Comparison of ENCODE assay signal across 9 mouse cellular contexts in genomic region chr4:147868450-147869031, GRCm38 (mm10). TPM values are rescaled to one million over a fixed set of nuclear protein-coding genes. Genes with fewer than 3 reads are reported as not detected.
A peak's percentile ranks its signal among the peaks of the same experiment; 100 is the strongest.
DNase-seq lines count a peak whose midpoint lies in the region; ATAC-seq and TF ChIP-seq lines count a peak whose summit lies in the region.
"Had no signal": no experiment of that assay in that cellular context is flagged by ENCODE, and none has a peak within 500 bp of the region (broad histone marks: within the 10 kb centered on the region; RNA-seq: fewer than 3 reads in every experiment).

TSS of gene Miip (minus strand) at chr4:147868816.
TSS of gene Fv1 (plus strand) at chr4:147868979.

- peak within 1 kb of the TSS; percentile 63 for H3K27ac ChIP-seq in bone marrow, adult 2 months (ENCODE audit: control insufficient read depth, insufficient read depth, low read depth, low read length, poor library complexity)
- peak within 1 kb of the TSS; percentile 85 for H3K27ac ChIP-seq in embryonic facial prominence, embryonic 15.5 days (replicated peaks)
- H3K27ac ChIP-seq in limb, embryonic 14.5 days (replicated peaks; ENCODE audit: low read depth, low read length) = peak within 1 kb of the TSS; percentile 75
- H3K27ac ChIP-seq in midbrain, postnatal 0 days (ENCODE audit: low read depth, low read length) = peak within 1 kb of the TSS; percentile 80

- H3K27me3 ChIP-seq in embryonic facial prominence, embryonic 15.5 days = no peaks in the 10 kb centered on the region
- no peaks in the 10 kb centered on the region for H3K27me3 ChIP-seq in limb, embryonic 14.5 days (ENCODE audit: control insufficient read depth, insufficient read depth, low read length)
- no peaks in the 10 kb centered on the region for H3K27me3 ChIP-seq in midbrain, postnatal 0 days (ENCODE audit: insufficient read depth, low read length)

- ATAC-seq in embryonic facial prominence, embryonic 15.5 days (ENCODE audit: insufficient number of reproducible peaks, low FRiP score, low TSS enrichment, low read depth) = peak; percentile 97
- peak; percentile 99 for ATAC-seq in limb, embryonic 14.5 days (ENCODE audit: low FRiP score, low read depth)
- peak; percentile 97 for ATAC-seq in midbrain, postnatal 0 days (ENCODE audit: low FRiP score)

- H3K36me3 ChIP-seq in embryonic facial prominence, embryonic 15.5 days = peaks cover 43% of the 10 kb centered on the region
- peaks cover 34% of the 10 kb centered on the region for H3K36me3 ChIP-seq in limb, embryonic 14.5 days (ENCODE audit: control insufficient read depth, insufficient read depth, low read length)
- H3K36me3 ChIP-seq in midbrain, postnatal 0 days (ENCODE audit: insufficient read depth, low read length) = peaks cover 17% of the 10 kb centered on the region; the same call in 1 of the 2 replicates

- peak within 1 kb of the TSS; percentile 77 for H3K4me2 ChIP-seq in embryonic facial prominence, embryonic 15.5 days (replicated peaks)
- peak within 1 kb of the TSS; percentile 86 for H3K4me2 ChIP-seq in limb, embryonic 14.5 days (replicated peaks; ENCODE audit: low read depth, low read length, severe bottlenecking)
- peak within 1 kb of the TSS; percentile 76 for H3K4me2 ChIP-seq in midbrain, postnatal 0 days (ENCODE audit: low read depth, low read length, poor library complexity, severe bottlenecking)

- H3K9ac ChIP-seq in embryonic facial prominence, embryonic 15.5 days = peak within 1 kb of the TSS; percentile 63
- peak within 1 kb of the TSS; percentile 72 for H3K9ac ChIP-seq in limb, embryonic 14.5 days (ENCODE audit: low read depth, low read length, severe bottlenecking)
- peak within 1 kb of the TSS; percentile 54 for H3K9ac ChIP-seq in midbrain, postnatal 0 days (replicated peaks; ENCODE audit: low read length, poor library complexity, severe bottlenecking)

- peaks cover 3% of the 10 kb centered on the region; the same call in 1 of the 2 replicates for H3K4me1 ChIP-seq in bone marrow, adult 2 months (ENCODE audit: control insufficient read depth, insufficient read depth, low read length)
- peaks cover 23% of the 10 kb centered on the region for H3K4me1 ChIP-seq in embryonic facial prominence, embryonic 15.5 days
- H3K4me1 ChIP-seq in limb, embryonic 14.5 days (ENCODE audit: control insufficient read depth, insufficient read depth, low read length) = peaks cover 15% of the 10 kb centered on the region
- peaks cover 8% of the 10 kb centered on the region; the same call in 1 of the 2 replicates for H3K4me1 ChIP-seq in midbrain, postnatal 0 days (ENCODE audit: insufficient read depth, low read length)

- no peak for TF ChIP-seq CTCF in bone marrow, adult 2 months (IDR thresholded peaks at IDR 0.05; ENCODE audit: control insufficient read depth, insufficient read depth, low read length)
- no peak; the same call in 1 of the 2 replicates for TF ChIP-seq CTCF in midbrain, postnatal 0 days (IDR thresholded peaks at IDR 0.05)

- DNase-seq in 3T3-L1 (ENCODE audit: low read depth, low spot score) = peak; percentile 91
- peak; percentile 99 for DNase-seq in heart, adult 8-10 months (ENCODE audit: low spot score)
- DNase-seq in kidney, adult 9 months = peak; percentile 99
- DNase-seq in limb, embryonic 14.5 days (ENCODE audit: low spot score) = peak; percentile 99
- peak; percentile 99 for DNase-seq in midbrain, postnatal 0 days (ENCODE audit: low spot score)
- DNase-seq in spleen, postnatal 14 days (ENCODE audit: low spot score in 2 of 2) = peak; percentile 83 to 85

- WGBS in bone marrow, adult 2 months = under 1% methylated on average over 30 of the region's 30 CpGs
- 0% methylated on average over 30 of the region's 30 CpGs for WGBS in embryonic facial prominence, embryonic 15.5 days
- under 1% methylated on average over 27 of the region's 30 CpGs for WGBS in limb, embryonic 14.5 days
- under 1% methylated on average over 30 of the region's 30 CpGs for WGBS in midbrain, postnatal 0 days

- peak; percentile 66; the same call in 1 of the 2 replicates for TF ChIP-seq POLR2A in bone marrow, adult 2 months (IDR thresholded peaks at IDR 0.05; ENCODE audit: borderline replicate concordance, control insufficient read depth, low read depth, low read length)
- TF ChIP-seq POLR2A in limb, embryonic 14.5 days (IDR thresholded peaks at IDR 0.05; ENCODE audit: borderline replicate concordance, extremely low read depth, insufficient read depth, insufficient read length) = no peak; the same call in 1 of the 2 replicates

- peak within 1 kb of the TSS; percentile 88 for H3K4me3 ChIP-seq in bone marrow, adult 2 months (replicated peaks; ENCODE audit: control insufficient read depth, low read depth, low read length)
- peak within 1 kb of the TSS; percentile 95 for H3K4me3 ChIP-seq in embryonic facial prominence, embryonic 15.5 days (replicated peaks)
- H3K4me3 ChIP-seq in limb, embryonic 14.5 days (replicated peaks; ENCODE audit: low read length) = peak within 1 kb of the TSS; percentile 76
- H3K4me3 ChIP-seq in midbrain, postnatal 0 days (ENCODE audit: low read depth, low read length) = peak within 1 kb of the TSS; percentile 53

- H3K9me3 ChIP-seq in embryonic facial prominence, embryonic 15.5 days (replicated peaks) = no peaks in the 10 kb centered on the region
- H3K9me3 ChIP-seq in limb, embryonic 14.5 days (ENCODE audit: control insufficient read depth, low read length) = no peaks in the 10 kb centered on the region
- H3K9me3 ChIP-seq in midbrain, postnatal 0 days (ENCODE audit: low read length) = no peaks in the 10 kb centered on the region

RNA-seq across cellular contexts. Expression of gene Miip, which starts in this region (rescaled TPM):
- 88.5 and 129 TPM in 2 replicates for polyA plus RNA-seq in bone marrow, adult 2 months (2011; ENCODE audit: insufficient read depth, insufficient read length, low replicate concordance, missing spikeins)
- 40.3 and 43.2 TPM in 2 replicates for polyA plus RNA-seq in embryonic facial prominence, embryonic 15.5 days (2015; fragmentation: Nextera tagmentation; extraction: Ambion mirVana)
- total RNA-seq in heart, adult 8-10 months (2022) = 1 to 10 TPM; 6.0 to 9.4 (median 7.2) TPM
- polyA plus RNA-seq in limb, embryonic 14.5 days (2012; rRNA removed) = 94.4 and 98.1 TPM in 2 replicates
- polyA plus RNA-seq in limb, embryonic 14.5 days (2014; fragmentation: Nextera tagmentation; extraction: Ambion mirVana) = 22.4 and 29.1 TPM in 2 replicates
- 24.1 and 36.5 TPM in 2 replicates for total RNA-seq in midbrain, postnatal 0 days (2014; rRNA removed)
- 29.2 and 37.3 TPM in 2 replicates for polyA plus RNA-seq in midbrain, postnatal 0 days (2015; fragmentation: Nextera tagmentation; extraction: Ambion mirVana)
- polyA plus RNA-seq: G1E had no signal

RNA-seq across cellular contexts. Expression of gene Fv1, which starts in this region (rescaled TPM):
- polyA plus RNA-seq in bone marrow, adult 2 months (2011; ENCODE audit: insufficient read depth, insufficient read length, low replicate concordance, missing spikeins) = 2.1 and 3.3 TPM in 2 replicates
- polyA plus RNA-seq in embryonic facial prominence, embryonic 15.5 days (2015; fragmentation: Nextera tagmentation; extraction: Ambion mirVana) = 9.1 and 10.9 TPM in 2 replicates
- total RNA-seq in heart, adult 8-10 months (2022) = 10 to 100 TPM; 17.8 to 23.1 (median 20.2) TPM
- 5.8 and 8.4 TPM in 2 replicates for polyA plus RNA-seq in limb, embryonic 14.5 days (2012; rRNA removed)
- polyA plus RNA-seq in limb, embryonic 14.5 days (2014; fragmentation: Nextera tagmentation; extraction: Ambion mirVana) = 6.5 and 10.8 TPM in 2 replicates
- total RNA-seq in midbrain, postnatal 0 days (2014; rRNA removed) = 5.0 and 5.1 TPM in 2 replicates
- 3.1 and 3.4 TPM in 2 replicates for polyA plus RNA-seq in midbrain, postnatal 0 days (2015; fragmentation: Nextera tagmentation; extraction: Ambion mirVana)
- total RNA-seq: G1E had no signal
- polyA plus RNA-seq: G1E had no signal

Comparison
In these comparisons a context has a peak if more than half of its experiments do, and no peak if none do; other contexts are left out.
1. Peak in every context shown above with its lines: DNase-seq, ATAC-seq, H3K4me3 ChIP-seq and H3K27ac ChIP-seq.